Mouse (Mus musculus): ENCODE results near the gene Syt14.
A peak's percentile ranks its signal among the peaks of the same experiment; 100 is the strongest.

Syt14 gene

GRCm38 (mm10) chr1:192986481-192986880, 49.1 kb downstream of the Syt14 start:
- DNase-seq = no peak

- DNase-seq = no peak
Measured at GRCm38 (mm10) chr1:192984333-192984732, 51.2 kb downstream of the Syt14 start.

GRCm38 (mm10) chr1:192981658-192982057, 53.9 kb downstream of the Syt14 start:
- DNase-seq = no peak

- no peak for DNase-seq
Measured at GRCm38 (mm10) chr1:192981120-192981519, 54.5 kb downstream of the Syt14 start.

GRCm38 (mm10) chr1:192962323-192962722, 73.3 kb downstream of the Syt14 start:
- DNase-seq = no peak

- no peak for DNase-seq
Measured at GRCm38 (mm10) chr1:192947839-192948173, 87.8 kb downstream of the Syt14 start.

- DNase-seq = no peak
Measured at GRCm38 (mm10) chr1:192947170-192947838, 88.3 kb downstream of the Syt14 start.

- no peak for DNase-seq
Measured at GRCm38 (mm10) chr1:192939033-192939432, 96.5 kb downstream of the Syt14 start.

- no peak for DNase-seq
Measured at GRCm38 (mm10) chr1:192937956-192938355, 97.6 kb downstream of the Syt14 start.

GRCm38 (mm10) chr1:192931797-192932196, 103.8 kb downstream of the Syt14 start:
- no peak for DNase-seq

- DNase-seq = peak; percentile 45
Measured at GRCm38 (mm10) chr1:192912101-192912728, 123.4 kb downstream of the Syt14 start.

- DNase-seq = no peak
Measured at GRCm38 (mm10) chr1:192901516-192901915, 134.1 kb downstream of the Syt14 start.

- no peak for DNase-seq
Measured at GRCm38 (mm10) chr1:192900913-192901312, 134.7 kb downstream of the Syt14 start.

GRCm38 (mm10) chr1:192898742-192899141, 136.8 kb downstream of the Syt14 start:
- no peak for DNase-seq

GRCm38 (mm10) chr1:192897218-192897617, 138.4 kb downstream of the Syt14 start:
- no peak for DNase-seq

- DNase-seq = no peak
Measured at GRCm38 (mm10) chr1:192896076-192896475, 139.5 kb downstream of the Syt14 start.

GRCm38 (mm10) chr1:192890716-192891115, 144.9 kb downstream of the Syt14 start:
- DNase-seq = no peak

- DNase-seq = no peak
Measured at GRCm38 (mm10) chr1:192882617-192883295, 152.8 kb downstream of the Syt14 start.

- DNase-seq = no peak
Measured at GRCm38 (mm10) chr1:192880130-192880529, 155.4 kb downstream of the Syt14 start.

GRCm38 (mm10) chr1:192879086-192879580, 156.4 kb downstream of the Syt14 start:
- no peak for DNase-seq

GRCm38 (mm10) chr1:192872841-192873240, 162.7 kb downstream of the Syt14 start:
- DNase-seq = no peak

GRCm38 (mm10) chr1:192869761-192870160, 165.8 kb downstream of the Syt14 start:
- no peak for DNase-seq

- DNase-seq = no peak
Measured at GRCm38 (mm10) chr1:192864440-192864839, 171.1 kb downstream of the Syt14 start.

All from lung, postnatal 14 days (tissue).